ENCODE assay signal across 9 mouse cellular contexts in the genomic region with DNA sequence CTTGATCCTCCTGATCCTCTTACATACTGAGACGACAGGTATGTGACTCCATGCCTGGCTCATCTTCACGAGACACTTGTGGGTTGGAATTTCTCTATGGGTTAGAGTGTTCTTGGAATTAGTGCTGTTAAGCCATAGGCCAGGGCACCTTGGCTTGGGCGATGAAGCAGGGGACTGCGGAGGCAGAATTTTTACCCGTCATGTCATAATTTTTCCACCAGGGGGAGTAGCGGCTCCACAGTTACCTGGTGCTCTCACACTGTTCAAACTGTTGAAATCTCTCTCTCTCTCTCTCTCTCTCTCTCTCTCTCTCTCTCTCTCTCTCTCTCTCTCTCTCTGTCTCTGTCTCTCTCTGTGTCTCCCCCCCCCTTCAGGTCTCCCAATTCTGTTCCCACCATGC. TPM values are rescaled to one million over a fixed set of nuclear protein-coding genes. Genes with fewer than 3 reads are reported as not detected.
DNase-seq lines count a peak whose midpoint lies in the region; ATAC-seq and TF ChIP-seq lines count a peak whose summit lies in the region.
"Had no signal": no experiment of that assay in that cellular context is flagged by ENCODE, and none has a peak within 500 bp of the region (broad histone marks: within the 10 kb centered on the region; RNA-seq: fewer than 3 reads in every experiment).

No protein-coding gene starts in this region.

- H3K9ac ChIP-seq in CH12.LX (ENCODE audit: insufficient read depth, low read depth) = no peak overlapping the region
- H3K9ac ChIP-seq in forebrain, embryonic 14.5 days (ENCODE audit: low read length) = no peak overlapping the region
- H3K9ac ChIP-seq in liver, embryonic 14.5 days (replicated peaks) = no peak overlapping the region
- H3K9ac ChIP-seq: midbrain, embryonic 12.5 days had no signal

- 9% methylated on average over 6 of the region's 6 CpGs for WGBS in forebrain, embryonic 14.5 days
- 9% methylated on average over 6 of the region's 6 CpGs for WGBS in liver, embryonic 14.5 days (ENCODE audit: insufficient replicate concordance)

- no peak overlapping the region for H3K4me2 ChIP-seq in CH12.LX (ENCODE audit: insufficient read depth, low read depth, poor library complexity, severe bottlenecking)
- no peak overlapping the region for H3K4me2 ChIP-seq in forebrain, embryonic 14.5 days (ENCODE audit: low read length)
- H3K4me2 ChIP-seq in liver, embryonic 14.5 days (ENCODE audit: low read depth) = no peak overlapping the region
- H3K4me2 ChIP-seq: midbrain, embryonic 12.5 days had no signal

- TF ChIP-seq EP300 in CH12.LX (IDR thresholded peaks at IDR 0.05; ENCODE audit: low read length) = no peak
- no peak for TF ChIP-seq EP300 in liver, embryonic 14.5 days (IDR thresholded peaks at IDR 0.05; ENCODE audit: low read depth)

- no peak overlapping the region for H3K27ac ChIP-seq in CH12.LX (ENCODE audit: insufficient read depth, low read depth)
- H3K27ac ChIP-seq in forebrain, embryonic 14.5 days (ENCODE audit: low read depth, low read length) = no peak overlapping the region
- no peak overlapping the region for H3K27ac ChIP-seq in liver, embryonic 14.5 days
- H3K27ac ChIP-seq: midbrain, embryonic 12.5 days had no signal

- no peaks in the 10 kb centered on the region for H3K79me2 ChIP-seq in CH12.LX (replicated peaks; ENCODE audit: control insufficient read depth, extremely low read depth, insufficient read depth, poor library complexity, severe bottlenecking)

- in situ Hi-C loops in CH12.LX (cut with MboI; ENCODE audit: low pct_ligation_motif_present, low pct_unique_long_range_greater_than_20kb, low sequenced_read_pairs) = loop anchor here (10.0 kb wide), 1 partner anchor 347 kb away; no protein-coding TSS in a partner anchor

- peak; percentile 49 to 64 for TF ChIP-seq CTCF in CH12.LX (conservative IDR thresholded peaks at IDR 0.05 in 1 of 2, IDR thresholded peaks at IDR 0.05 in 1 of 2; ENCODE audit: low read depth in 2 of 2, low read length in 2 of 2)
- TF ChIP-seq CTCF in liver, embryonic 14.5 days (IDR thresholded peaks at IDR 0.05; ENCODE audit: low read depth) = peak; percentile 63

- H3K4me1 ChIP-seq in CH12.LX (ENCODE audit: control insufficient read depth in 1 of 2, insufficient read depth in 2 of 2) = no peaks in the 10 kb centered on the region
- no peaks in the 10 kb centered on the region for H3K4me1 ChIP-seq in forebrain, embryonic 14.5 days (ENCODE audit: control insufficient read depth, insufficient read depth, low read length)
- no peaks in the 10 kb centered on the region for H3K4me1 ChIP-seq in liver, embryonic 14.5 days (replicated peaks; ENCODE audit: control insufficient read depth in 2 of 2, insufficient read depth in 2 of 2, low read length in 1 of 2)
- H3K4me1 ChIP-seq: midbrain, embryonic 12.5 days had no signal

- H3K9me3 ChIP-seq in CH12.LX (replicated peaks; ENCODE audit: low read length) = peaks cover 17% of the 10 kb centered on the region
- no peaks in the 10 kb centered on the region for H3K9me3 ChIP-seq in forebrain, embryonic 14.5 days (replicated peaks; ENCODE audit: control insufficient read depth, low read length)
- H3K9me3 ChIP-seq in liver, embryonic 14.5 days (ENCODE audit: control insufficient read depth, low read length) = no peaks in the 10 kb centered on the region; the same call in 1 of the 2 replicates

- peak; percentile 15; the same call in 1 of the 2 replicates for ATAC-seq in cerebellum, adult (ENCODE audit: insufficient number of reproducible peaks, low FRiP score, low TSS enrichment)
- peak; percentile 63; the same call in 1 of the 2 replicates for ATAC-seq in forebrain, embryonic 14.5 days
- ATAC-seq in liver, embryonic 14.5 days (ENCODE audit: insufficient read depth) = no peak
- no peak for ATAC-seq in inflammation-experienced regulatory T-cells, adult 6 months

- TF ChIP-seq POLR2A in CH12.LX (IDR thresholded peaks at IDR 0.05; ENCODE audit: low read depth, low read length) = no peak

- H3K27me3 ChIP-seq in CH12.LX (replicated peaks) = peaks cover 9% of the 10 kb centered on the region
- no peaks in the 10 kb centered on the region for H3K27me3 ChIP-seq in forebrain, embryonic 14.5 days (replicated peaks; ENCODE audit: control insufficient read depth, insufficient read depth, low read length)
- H3K27me3 ChIP-seq in liver, embryonic 14.5 days (ENCODE audit: control insufficient read depth, insufficient read depth, low read length) = no peaks in the 10 kb centered on the region
- H3K27me3 ChIP-seq: midbrain, embryonic 12.5 days had no signal

- TF ChIP-seq RAD21 in CH12.LX (IDR thresholded peaks at IDR 0.05; ENCODE audit: low read depth, low read length) = peak; percentile 61

- no peak overlapping the region for H3K4me3 ChIP-seq in CH12.LX (replicated peaks in 1 of 3; ENCODE audit: low read depth in 2 of 3, low read length in 2 of 3, poor library complexity in 1 of 3)
- no peak overlapping the region for H3K4me3 ChIP-seq in forebrain, embryonic 14.5 days (ENCODE audit: low read depth, low read length)
- no peak overlapping the region for H3K4me3 ChIP-seq in liver, embryonic 14.5 days (ENCODE audit: insufficient read depth in 1 of 2, low read depth in 2 of 2, low read length in 2 of 2)
- H3K4me3 ChIP-seq: midbrain, embryonic 12.5 days had no signal

- dilution Hi-C loops in CH12.LX (cut with MboI; ENCODE audit: extremely low pct_ligation_motif_present, extremely low pct_unique_long_range_greater_than_20kb, low sequenced_read_pairs) = no loop called here

- DNase-seq in 3T3-L1 (ENCODE audit: low read depth, low spot score) = peak; percentile 68
- DNase-seq in CH12.LX (ENCODE audit: extremely low read depth) = peak; percentile 49
- DNase-seq in forebrain, embryonic 14.5 days (ENCODE audit: low spot score) = peak; percentile 76
- peak; percentile 53 for DNase-seq in kidney, adult 9 months
- DNase-seq in liver, embryonic 14.5 days (ENCODE audit: low read depth in 3 of 3, low spot score in 3 of 3) = no peak
- peak; percentile 54 for DNase-seq in ovary, postnatal 14 days (ENCODE audit: low spot score)

- no peaks in the 10 kb centered on the region for H3K36me3 ChIP-seq in CH12.LX (replicated peaks in 1 of 2; ENCODE audit: control insufficient read depth in 1 of 2, insufficient read depth in 1 of 2, low read length in 1 of 2)
- H3K36me3 ChIP-seq in forebrain, embryonic 14.5 days (ENCODE audit: control insufficient read depth, insufficient read depth, low read length) = no peaks in the 10 kb centered on the region
- H3K36me3 ChIP-seq in liver, embryonic 14.5 days (replicated peaks; ENCODE audit: control insufficient read depth, insufficient read depth, low read depth) = no peaks in the 10 kb centered on the region
- H3K36me3 ChIP-seq: midbrain, embryonic 12.5 days had no signal

TF ChIP-seq in CH12.LX, 34 proteins besides CTCF, POLR2A, EP300 and RAD21:
- TF ChIP-seq SMC3 (IDR thresholded peaks at IDR 0.05; ENCODE audit: low read depth, low read length) = peak; percentile 57
- TF ChIP-seq UBTF (IDR thresholded peaks at IDR 0.05; ENCODE audit: low read depth, low read length) = no peak
- no peak for TF ChIP-seq TBP (conservative IDR thresholded peaks at IDR 0.05; ENCODE audit: low read depth, low read length)
- no peak for TF ChIP-seq MAX (IDR thresholded peaks at IDR 0.05; ENCODE audit: low read length)

RNA-seq across cellular contexts. Expression of a gene that starts 29.9 kb away (rescaled TPM):
- total RNA-seq in CH12.LX (2012; rRNA removed) = 0.04 TPM in 2 replicates
- total RNA-seq in CH12.LX (2014; rRNA removed) = 0.11 and 0.19 TPM in 2 replicates
- polyA plus RNA-seq in CH12.LX (2012; ENCODE audit: insufficient read length, low read depth) = 0.40 and 0.59 TPM in 2 replicates
- 0.81 and 1.1 TPM in 2 replicates for polyA plus RNA-seq in forebrain, embryonic 14.5 days (2014; fragmentation: Nextera tagmentation; extraction: Ambion mirVana)
- 1.8 and 2.4 TPM in 2 replicates for polyA plus RNA-seq in liver, embryonic 14.5 days (2012; rRNA removed)
- polyA plus RNA-seq in liver, embryonic 14.5 days (2014; fragmentation: Nextera tagmentation; extraction: Ambion mirVana) = 3.5 and 3.8 TPM in 2 replicates
- polyA plus RNA-seq in inflammation-experienced regulatory T-cells, adult 6 months (2017; shearing (Covaris generic)) = 1 to 10 TPM in 1 of 3 experiments, under 1 TPM in 2; 0.43 to 1.2 (median 0.67) TPM

Comparison
In these comparisons a context has a peak if more than half of its experiments do, and no peak if none do; other contexts are left out.
1. DNase-seq: peak in 3T3-L1 (single experiment), CH12.LX (single experiment), forebrain, embryonic 14.5 days (single experiment), kidney, adult 9 months (single experiment) and ovary, postnatal 14 days (single experiment); none in liver, embryonic 14.5 days (0 of 3).
2. ATAC-seq: peak in cerebellum, adult (single experiment) and forebrain, embryonic 14.5 days (single experiment); none in liver, embryonic 14.5 days (single experiment) and inflammation-experienced regulatory T-cells, adult 6 months (single experiment).